In the genomic region with DNA sequence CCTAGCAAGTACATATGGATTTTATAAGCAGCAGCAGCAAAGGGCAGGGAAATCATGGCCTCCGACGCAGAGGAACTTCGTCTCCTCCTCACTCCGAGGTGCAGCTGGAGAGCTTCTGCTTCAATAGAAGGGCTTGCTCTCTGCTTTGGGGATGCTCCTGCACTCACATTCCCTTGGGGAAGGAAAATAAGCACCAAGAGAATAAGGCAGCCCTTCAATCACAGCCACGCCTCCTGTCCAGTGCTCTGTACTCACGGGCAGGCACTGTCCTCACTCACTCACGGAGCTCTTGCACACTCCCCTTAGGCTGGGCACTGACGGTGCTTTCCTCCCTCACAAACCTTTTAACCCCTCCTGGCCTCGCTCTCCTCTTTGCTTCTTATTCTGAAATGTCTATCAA, we compare ENCODE assay signal across 19 mouse cellular contexts.
A peak's percentile ranks its signal among the peaks of the same experiment; 100 is the strongest.
DNase-seq lines count a peak whose midpoint lies in the region; ATAC-seq and TF ChIP-seq lines count a peak whose summit lies in the region.
"Had no signal": no experiment of that assay in that cellular context is flagged by ENCODE, and none has a peak within 500 bp of the region (broad histone marks: within the 10 kb centered on the region; RNA-seq: fewer than 3 reads in every experiment).

No protein-coding gene starts in this region.

- H3K36me3 ChIP-seq in hindbrain, embryonic 10.5 days = peaks cover 4% of the 10 kb centered on the region; the same call in 1 of the 2 replicates
- H3K36me3 ChIP-seq in hindbrain, embryonic 14.5 days (replicated peaks; ENCODE audit: control insufficient read depth, insufficient read depth) = no peaks in the 10 kb centered on the region
- H3K36me3 ChIP-seq: hindbrain, embryonic 13.5 days; midbrain, embryonic 12.5 days had no signal

- DNase-seq in hindbrain, embryonic 10.5 days (ENCODE audit: low spot score) = peak; percentile 16
- DNase-seq in hindbrain, embryonic 14.5 days (ENCODE audit: low spot score) = no peak
- DNase-seq in lung, postnatal 36 days = peak; percentile 11
- no peak for DNase-seq in lung, adult 2 months
- peak; percentile 28 for DNase-seq in forelimb bud, embryonic 11.5 days (ENCODE audit: low read depth, low spot score)
- DNase-seq in thymus, postnatal 4 days = no peak
- no peak for DNase-seq in thymus, postnatal 25 days
- DNase-seq: adrenal gland, adult 8-10 months; cerebellum, adult 11 months; cerebellum, postnatal 14 days; kidney, adult 11 months; kidney, postnatal 10 days; layer of hippocampus, adult 9-11 months; right cerebral cortex, postnatal 4 days; thymus, postnatal 36 days had no signal

- peak overlapping the region; percentile 80 for H3K27ac ChIP-seq in hindbrain, embryonic 10.5 days
- H3K27ac ChIP-seq in hindbrain, embryonic 14.5 days = no peak overlapping the region
- H3K27ac ChIP-seq: hindbrain, embryonic 13.5 days; macrophage; midbrain, embryonic 12.5 days had no signal

- WGBS in hindbrain, embryonic 10.5 days = 36% methylated on average over 9 of the region's 9 CpGs
- WGBS in hindbrain, embryonic 14.5 days = 27% methylated on average over 9 of the region's 9 CpGs
- WGBS in lung, adult 2 months = 70% methylated on average over 9 of the region's 9 CpGs

- no peak for TF ChIP-seq CTCF in lung, adult 2 months (IDR thresholded peaks at IDR 0.05; ENCODE audit: insufficient read depth, low read length)

- H3K9ac ChIP-seq in hindbrain, embryonic 14.5 days = no peak overlapping the region
- H3K9ac ChIP-seq: hindbrain, embryonic 13.5 days; midbrain, embryonic 12.5 days had no signal

- no peaks in the 10 kb centered on the region for H3K27me3 ChIP-seq in hindbrain, embryonic 10.5 days (ENCODE audit: insufficient read depth, poor library complexity, severe bottlenecking)
- no peaks in the 10 kb centered on the region for H3K27me3 ChIP-seq in hindbrain, embryonic 14.5 days (ENCODE audit: control insufficient read depth, insufficient read depth, low read length)
- H3K27me3 ChIP-seq: hindbrain, embryonic 13.5 days; midbrain, embryonic 12.5 days had no signal

- peaks cover 40% of the 10 kb centered on the region for H3K4me1 ChIP-seq in hindbrain, embryonic 10.5 days (replicated peaks)
- H3K4me1 ChIP-seq in hindbrain, embryonic 14.5 days (replicated peaks; ENCODE audit: control insufficient read depth, insufficient read depth, low read length) = no peaks in the 10 kb centered on the region
- H3K4me1 ChIP-seq in lung, adult 2 months (ENCODE audit: control insufficient read depth, insufficient read depth, low read length) = peaks cover 2% of the 10 kb centered on the region; the same call in 1 of the 2 replicates

- no peak for TF ChIP-seq POLR2A in lung, adult 2 months (IDR thresholded peaks at IDR 0.05; ENCODE audit: borderline replicate concordance, extremely low read depth, low read depth, low read length)

- no peaks in the 10 kb centered on the region for H3K9me3 ChIP-seq in hindbrain, embryonic 10.5 days
- no peaks in the 10 kb centered on the region for H3K9me3 ChIP-seq in hindbrain, embryonic 14.5 days (ENCODE audit: control insufficient read depth, low read length)
- H3K9me3 ChIP-seq: hindbrain, embryonic 13.5 days; midbrain, embryonic 12.5 days had no signal

- ATAC-seq in hindbrain, embryonic 14.5 days (ENCODE audit: low FRiP score) = no peak

- H3K4me2 ChIP-seq in hindbrain, embryonic 14.5 days (replicated peaks) = no peak overlapping the region
- H3K4me2 ChIP-seq: hindbrain, embryonic 13.5 days; liver, embryonic 11.5 days; midbrain, embryonic 12.5 days had no signal

- no peak overlapping the region for H3K4me3 ChIP-seq in hindbrain, embryonic 10.5 days
- H3K4me3 ChIP-seq in hindbrain, embryonic 14.5 days (replicated peaks; ENCODE audit: low read length) = no peak overlapping the region
- no peak overlapping the region for H3K4me3 ChIP-seq in lung, adult 2 months (replicated peaks; ENCODE audit: extremely low read depth, low read depth, low read length)
- H3K4me3 ChIP-seq: hindbrain, embryonic 13.5 days; midbrain, embryonic 12.5 days had no signal

Comparison
In these comparisons a context has a peak if more than half of its experiments do, and no peak if none do; other contexts are left out.
1. DNase-seq: peak in hindbrain, embryonic 10.5 days (single experiment), lung, postnatal 36 days (single experiment) and forelimb bud, embryonic 11.5 days (single experiment); none in hindbrain, embryonic 14.5 days (single experiment), lung, adult 2 months (single experiment), thymus, postnatal 4 days (single experiment) and thymus, postnatal 25 days (single experiment).